Mouse (Mus musculus): ENCODE results near the gene Pde2a.

Pde2a gene

GRCm38 (mm10) chr7:101421529-101421928 lies at the start of gene Pde2a:
TSS of gene Pde2a (plus strand) at chr7:101421691.
- no peak for DNase-seq (ENCODE audit: low spot score)

- DNase-seq (ENCODE audit: low spot score): no peak
Observed at GRCm38 (mm10) chr7:101373082-101373481, 48.4 kb upstream of the Pde2a start.

GRCm38 (mm10) chr7:101374155-101374554 lies 47.3 kb upstream of the Pde2a start:
- DNase-seq (ENCODE audit: low spot score): peak; percentile 40

- DNase-seq (ENCODE audit: low spot score): no peak
Observed at GRCm38 (mm10) chr7:101376701-101377340, 44.7 kb upstream of the Pde2a start.

GRCm38 (mm10) chr7:101377741-101378262 lies 43.7 kb upstream of the Pde2a start:
- peak; percentile 63 for DNase-seq (ENCODE audit: low spot score)

GRCm38 (mm10) chr7:101378285-101378684 lies 43.2 kb upstream of the Pde2a start:
- DNase-seq (ENCODE audit: low spot score): no peak

GRCm38 (mm10) chr7:101378796-101379465 lies 42.6 kb upstream of the Pde2a start:
- DNase-seq (ENCODE audit: low spot score): no peak

GRCm38 (mm10) chr7:101379732-101380131 lies 41.8 kb upstream of the Pde2a start:
- DNase-seq (ENCODE audit: low spot score): no peak

GRCm38 (mm10) chr7:101381512-101381911 lies 40.0 kb upstream of the Pde2a start:
- no peak for DNase-seq (ENCODE audit: low spot score)

- no peak for DNase-seq (ENCODE audit: low spot score)
Observed at GRCm38 (mm10) chr7:101382378-101382777, 39.1 kb upstream of the Pde2a start.

- DNase-seq (ENCODE audit: low spot score): no peak
Observed at GRCm38 (mm10) chr7:101383756-101384155, 37.7 kb upstream of the Pde2a start.

GRCm38 (mm10) chr7:101384931-101385330 lies 36.6 kb upstream of the Pde2a start:
- DNase-seq (ENCODE audit: low spot score): no peak

GRCm38 (mm10) chr7:101385331-101385733 lies 36.2 kb upstream of the Pde2a start:
- DNase-seq (ENCODE audit: low spot score): peak; percentile 47

GRCm38 (mm10) chr7:101385866-101386452 lies 35.5 kb upstream of the Pde2a start:
- peak; percentile 33 for DNase-seq (ENCODE audit: low spot score)

GRCm38 (mm10) chr7:101389256-101389655 lies 32.2 kb upstream of the Pde2a start:
- DNase-seq (ENCODE audit: low spot score): no peak

- DNase-seq (ENCODE audit: low spot score): no peak
Observed at GRCm38 (mm10) chr7:101391909-101392479, 29.5 kb upstream of the Pde2a start.

- no peak for DNase-seq (ENCODE audit: low spot score)
Observed at GRCm38 (mm10) chr7:101393015-101393414, 28.5 kb upstream of the Pde2a start.

GRCm38 (mm10) chr7:101393694-101394504 lies 27.6 kb upstream of the Pde2a start:
- DNase-seq (ENCODE audit: low spot score): peak; percentile 67

- no peak for DNase-seq (ENCODE audit: low spot score)
Observed at GRCm38 (mm10) chr7:101394569-101394968, 26.9 kb upstream of the Pde2a start.

GRCm38 (mm10) chr7:101395471-101395870 lies 26.0 kb upstream of the Pde2a start:
- no peak for DNase-seq (ENCODE audit: low spot score)

- DNase-seq (ENCODE audit: low spot score): no peak
Observed at GRCm38 (mm10) chr7:101397175-101397574, 24.3 kb upstream of the Pde2a start.

- no peak for DNase-seq (ENCODE audit: low spot score)
Observed at GRCm38 (mm10) chr7:101401510-101401909, 20.0 kb upstream of the Pde2a start.

Measured in yolk sac, embryonic 10.5 days (tissue).